Mouse (Mus musculus) midbrain, embryonic 14.5 days (tissue): ENCODE data around the gene Ube2r2. TPM values are rescaled to one million over a fixed set of nuclear protein-coding genes. Genes with fewer than 3 reads are reported as not detected.
A peak's percentile ranks its signal among the peaks of the same experiment; 100 is the strongest.

ENCODE experiments used
- ATAC-seq: fragments of 200-750 bp; cut with Nextera tagmentation; 2 replicates; pipeline ENCODE4 v1.8.0; 2017; ENCODE audit warnings: moderate number of reproducible peaks, moderate library complexity; ENCODE audit not compliant: low FRiP score, low TSS enrichment
- DNase-seq: peaks from one replicate; pipeline ENCODE4 v3.0.0-alpha.2; 2015
- H3K27ac ChIP-seq: fragments of 300-500 bp; sonication (generic); replicated peaks from 2 replicates; pipeline ENCODE4 v1.5.1; 2014; ENCODE audit warnings: mild to moderate bottlenecking, low read depth, low read length, moderate library complexity
- H3K27me3 ChIP-seq: fragments of 300-500 bp; sonication (generic); 2 replicates; pipeline ENCODE4 v1.6.1; 2014; ENCODE audit warnings: low read length, control low read depth, mixed read lengths; ENCODE audit not compliant: control insufficient read depth, insufficient read depth
- H3K36me3 ChIP-seq: fragments of 300-500 bp; sonication (generic); 2 replicates; pipeline ENCODE4 v1.6.1; 2014; ENCODE audit warnings: low read length, control low read depth; ENCODE audit not compliant: control insufficient read depth, insufficient read depth
- H3K4me1 ChIP-seq: fragments of 300-500 bp; sonication (generic); 2 replicates; pipeline ENCODE4 v1.6.1; 2014; ENCODE audit warnings: mild to moderate bottlenecking, antibody characterized with exemption, low read length, control low read depth; ENCODE audit not compliant: control insufficient read depth, insufficient read depth
- H3K4me2 ChIP-seq: fragments of 300-500 bp; sonication (generic); 2 replicates; pipeline ENCODE4 v1.6.1; 2014; ENCODE audit warnings: mild to moderate bottlenecking, low read length, moderate library complexity
- H3K4me3 ChIP-seq: fragments of 300-500 bp; sonication (generic); replicated peaks from 2 replicates; pipeline ENCODE4 v1.5.1; 2014; ENCODE audit warnings: low read depth, low read length
- H3K9ac ChIP-seq: fragments of 300-500 bp; sonication (generic); replicated peaks from 2 replicates; pipeline ENCODE4 v1.6.1; 2014; ENCODE audit warnings: mild to moderate bottlenecking, low read length, moderate library complexity
- H3K9me3 ChIP-seq: fragments of 300-500 bp; sonication (generic); 2 replicates; pipeline ENCODE4 v1.6.1; 2016; ENCODE audit warnings: low read length, control low read depth, mixed read lengths; ENCODE audit not compliant: control insufficient read depth
- WGBS: fragments of 180-500 bp; shearing (Covaris S2); extraction: QIAGEN DNeasy Blood & Tissue Kit; methylation state at CpG from one replicate; pipeline ENCODE4 v1.1.7; 2014; 5-methylcytosine and 5-hydroxymethylcytosine counted together
- polyA plus RNA-seq: library from polyadenylated mRNA; unstranded; fragments of >200 nt; fragmentation: Nextera tagmentation; extraction: Ambion mirVana; gene quantifications from 2 replicates; pipeline ENCODE4 v1.2.1, GENCODE M21; 2014

The Ube2r2 gene
- polyA plus RNA-seq, 1 experiment from 2014 or later: 80.7 TPM

DNA sequence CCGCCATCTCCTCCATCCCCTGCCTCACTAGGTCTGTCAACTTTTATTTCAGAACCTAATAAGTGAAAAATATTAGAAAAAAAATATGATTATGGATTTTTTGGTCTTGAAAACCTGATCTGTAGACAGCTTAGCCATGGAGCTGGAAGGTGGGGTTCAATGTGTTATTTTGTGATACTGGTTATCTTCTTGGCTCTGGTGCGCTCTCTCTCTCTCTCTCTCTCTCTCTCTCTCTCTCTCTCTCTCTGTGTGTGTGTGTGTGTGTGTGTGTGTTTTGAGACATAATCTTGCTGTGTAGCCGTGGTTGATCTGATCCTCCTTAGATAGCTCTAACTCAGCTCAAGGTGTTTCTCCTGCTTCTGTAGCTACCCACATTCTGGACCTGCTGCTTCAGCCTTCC is 5.7 kb upstream of the Ube2r2 start:
- no peak overlapping the region for H3K27ac ChIP-seq
- H3K4me2 ChIP-seq: no peak overlapping the region
- H3K9me3 ChIP-seq: no peaks in the 10 kb centered on the region
- no peaks in the 10 kb centered on the region for H3K27me3 ChIP-seq
- 0 out of 2 replicates have a peak, but pooled peaks cover 5% of the 10 kb centered on the region for H3K4me1 ChIP-seq
- ATAC-seq (no peak), DNase-seq (no peak)
- WGBS: 85% methylated on average over 3 of the region's 3 CpGs
- no peak overlapping the region for H3K9ac ChIP-seq
- no peak overlapping the region for H3K4me3 ChIP-seq
- H3K36me3 ChIP-seq: no peaks in the 10 kb centered on the region

DNA sequence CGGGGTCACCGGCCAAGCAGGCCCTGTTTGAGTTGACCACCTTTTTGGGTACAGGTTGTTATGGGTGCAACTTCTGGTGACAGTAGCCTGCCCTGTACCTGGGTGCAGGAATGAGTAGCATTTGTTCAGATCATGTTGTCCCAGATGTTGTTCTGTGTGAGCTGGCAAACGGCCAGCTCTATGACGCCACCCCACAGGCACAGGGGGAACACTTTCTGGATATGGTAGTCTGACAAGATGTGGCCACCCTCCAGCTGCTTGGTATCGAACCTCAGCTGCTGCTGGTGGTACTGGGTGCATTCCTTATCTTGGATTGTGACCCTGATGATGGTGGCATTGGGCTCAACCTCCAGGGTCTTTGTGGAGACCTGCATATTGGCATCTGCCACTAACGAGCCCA is 3.1 kb upstream of the Ube2r2 start:
- ATAC-seq (no peak), DNase-seq (no peak)
- no peak overlapping the region for H3K9ac ChIP-seq
- 79% methylated on average over 6 of the region's 6 CpGs for WGBS
- no peak overlapping the region for H3K27ac ChIP-seq
- H3K9me3 ChIP-seq: no peaks in the 10 kb centered on the region
- H3K27me3 ChIP-seq: no peaks in the 10 kb centered on the region
- H3K4me3 ChIP-seq: no peak overlapping the region
- no peak overlapping the region for H3K4me2 ChIP-seq
- H3K4me1 ChIP-seq: peaks cover 6% of the 10 kb centered on the region; the same call in 1 of the 2 replicates
- H3K36me3 ChIP-seq: no peaks in the 10 kb centered on the region

DNA sequence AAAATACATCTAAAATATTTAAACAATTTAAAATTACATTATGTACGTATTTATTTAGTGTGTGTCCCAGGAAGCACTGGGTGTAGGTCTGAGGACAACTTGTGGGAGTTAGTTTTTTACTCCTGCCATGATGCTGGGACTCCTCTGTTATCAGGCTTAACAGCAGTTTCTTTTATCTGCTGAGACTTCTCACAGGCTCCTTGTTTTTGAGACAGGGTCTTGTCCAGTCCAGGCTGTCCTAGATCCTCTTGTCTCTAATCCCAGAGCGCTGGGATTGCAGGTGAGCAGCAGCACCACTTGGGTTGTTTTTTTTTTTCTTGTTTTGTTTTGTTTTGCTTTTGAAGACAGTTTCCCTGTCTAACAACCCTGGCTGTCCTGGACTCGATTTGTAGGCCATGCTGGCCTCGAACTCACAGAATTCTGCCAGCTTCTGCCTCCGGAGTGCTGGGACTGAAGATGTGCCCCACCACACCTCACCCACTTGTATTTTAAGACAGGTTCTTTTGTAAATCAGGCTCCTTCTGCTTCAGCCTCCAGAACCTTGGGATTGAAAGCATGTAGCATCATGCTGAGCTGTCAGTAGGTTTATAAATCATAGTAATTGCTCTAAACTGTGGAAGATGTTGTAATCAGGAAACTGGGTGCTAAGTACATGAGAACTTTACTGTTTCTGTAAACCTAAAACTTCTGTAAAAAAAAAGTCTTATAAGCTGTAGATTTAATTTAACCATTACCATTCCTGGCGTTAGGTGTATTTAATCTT is 1.8 kb upstream of the Ube2r2 start:
- ATAC-seq (no peak), DNase-seq (no peak)
- Histone ChIP-seq H3K27me3 (no peaks in the 10 kb centered on the region), H3K36me3 (no peaks in the 10 kb centered on the region), H3K4me2 (no peak overlapping the region), H3K4me1 (peaks cover 6% of the 10 kb centered on the region), H3K27ac (no peak overlapping the region), H3K9ac (no peak overlapping the region; the same call in 1 of the 2 replicates), H3K4me3 (no peak overlapping the region), H3K9me3 (no peaks in the 10 kb centered on the region)
- 83% methylated on average over 6 of the region's 6 CpGs for WGBS

DNA sequence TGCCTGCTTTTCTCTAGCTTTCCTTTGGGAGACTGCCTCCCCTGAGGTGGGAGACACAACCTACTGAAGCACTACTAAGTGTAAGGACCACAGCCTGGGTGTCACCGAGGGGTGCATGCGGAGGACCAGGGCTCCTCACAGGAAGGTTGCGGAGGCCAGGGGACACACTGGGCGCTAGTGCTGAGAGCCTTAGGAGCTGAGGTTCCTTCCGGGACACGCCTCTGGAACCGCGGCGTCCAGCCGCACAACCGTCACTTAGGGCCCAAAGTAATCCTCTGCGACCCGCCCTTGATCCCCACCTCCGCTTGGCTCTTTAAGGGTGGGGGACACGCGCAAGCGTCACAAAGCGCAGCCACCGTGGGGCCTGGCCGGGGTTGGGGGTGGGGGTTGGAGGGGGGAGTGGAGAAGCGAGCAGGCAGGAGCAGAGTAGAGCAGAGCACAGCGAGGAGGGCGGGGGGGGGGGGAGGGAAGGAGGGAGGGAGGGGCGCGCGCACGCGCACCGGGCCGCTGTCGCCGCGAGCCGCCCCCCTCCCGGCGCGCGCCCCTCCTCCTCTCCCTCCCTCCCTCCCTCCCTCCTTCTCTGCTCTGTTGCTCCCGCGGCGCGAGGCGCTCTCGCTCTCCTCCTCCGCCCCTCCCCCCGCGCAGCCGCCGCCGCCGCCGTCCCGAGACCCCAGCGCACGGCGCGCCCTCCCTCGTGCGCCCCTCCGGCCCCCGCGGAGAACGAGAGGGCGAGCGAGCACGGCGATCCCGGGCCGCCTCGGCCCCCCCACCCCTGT is 420 bp upstream of the Ube2r2 start:
- DNase-seq (peak; percentile 95), ATAC-seq (peak; percentile 93)
- no peaks in the 10 kb centered on the region for H3K36me3 ChIP-seq
- no peaks in the 10 kb centered on the region for H3K27me3 ChIP-seq
- peak overlapping the region; percentile 93 for H3K4me3 ChIP-seq
- peak overlapping the region; percentile 99 for H3K27ac ChIP-seq
- whole genome bisulfite sequencing: 1% methylated on average over 25 of the region's 70 CpGs
- H3K4me1 ChIP-seq: peaks cover 6% of the 10 kb centered on the region
- no peaks in the 10 kb centered on the region for H3K9me3 ChIP-seq
- peak overlapping the region; percentile 100 for H3K9ac ChIP-seq
- H3K4me2 ChIP-seq: peak overlapping the region; percentile 70

DNA sequence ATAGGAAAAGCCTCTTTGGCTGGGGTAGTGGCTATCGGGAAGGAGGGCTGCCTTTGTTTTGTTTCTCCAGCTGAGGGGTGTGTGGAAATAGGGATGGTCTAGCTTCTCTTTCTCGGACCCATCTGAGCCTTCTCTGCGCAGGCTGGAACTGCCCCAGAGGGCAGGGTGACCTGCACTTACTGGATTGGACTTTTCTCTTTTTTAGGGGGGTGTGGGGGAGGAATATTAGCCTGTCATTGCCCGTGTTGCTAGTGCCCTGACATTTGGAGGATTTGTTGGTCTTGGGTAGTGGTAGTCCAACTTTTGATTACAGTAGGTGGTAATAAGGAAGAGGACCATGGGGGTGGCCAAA is 887 bp downstream of the Ube2r2 start:
- 0% methylated on average over 4 of the region's 4 CpGs for WGBS
- peaks cover 11% of the 10 kb centered on the region for H3K36me3 ChIP-seq
- H3K27ac ChIP-seq: peak overlapping the region; percentile 99
- no peaks in the 10 kb centered on the region for H3K27me3 ChIP-seq
- H3K4me2 ChIP-seq: peak overlapping the region; percentile 70
- H3K9me3 ChIP-seq: no peaks in the 10 kb centered on the region
- peak overlapping the region; percentile 93 for H3K4me3 ChIP-seq
- DNase-seq (no peak), ATAC-seq (peak; percentile 3; the same call in 1 of the 2 replicates)
- peak overlapping the region; percentile 100 for H3K9ac ChIP-seq
- peaks cover 6% of the 10 kb centered on the region for H3K4me1 ChIP-seq

DNA sequence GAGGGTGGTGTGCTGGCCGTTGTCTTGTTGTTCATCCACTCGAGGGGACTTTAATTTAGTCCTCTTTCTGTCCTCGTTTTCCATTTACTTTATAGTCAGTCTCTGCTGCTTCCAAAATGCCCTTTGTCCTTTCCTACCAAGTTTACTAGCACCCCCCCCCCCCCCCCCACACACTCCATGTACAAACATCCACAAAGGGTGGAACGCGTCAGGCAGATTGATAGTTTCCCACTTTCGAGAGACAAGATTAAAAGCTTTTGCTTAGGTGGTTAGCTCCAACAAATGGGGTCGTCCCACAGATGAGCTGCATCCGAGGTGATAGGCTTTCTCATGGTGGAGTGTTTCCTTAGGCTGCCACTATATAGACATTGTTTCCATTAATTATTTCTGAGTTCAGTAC is 1.3 kb downstream of the Ube2r2 start:
- peak; percentile 40 for DNase-seq
- peak overlapping the region; percentile 100 for H3K9ac ChIP-seq
- no peaks in the 10 kb centered on the region for H3K27me3 ChIP-seq
- peak overlapping the region; percentile 93 for H3K4me3 ChIP-seq
- peak overlapping the region; percentile 99 for H3K27ac ChIP-seq
- H3K36me3 ChIP-seq: peaks cover 11% of the 10 kb centered on the region
- peaks cover 6% of the 10 kb centered on the region for H3K4me1 ChIP-seq
- H3K4me2 ChIP-seq: peak overlapping the region; percentile 70
- no peaks in the 10 kb centered on the region for H3K9me3 ChIP-seq
- no peak for ATAC-seq
- 0% methylated on average over 8 of the region's 8 CpGs for WGBS

DNA sequence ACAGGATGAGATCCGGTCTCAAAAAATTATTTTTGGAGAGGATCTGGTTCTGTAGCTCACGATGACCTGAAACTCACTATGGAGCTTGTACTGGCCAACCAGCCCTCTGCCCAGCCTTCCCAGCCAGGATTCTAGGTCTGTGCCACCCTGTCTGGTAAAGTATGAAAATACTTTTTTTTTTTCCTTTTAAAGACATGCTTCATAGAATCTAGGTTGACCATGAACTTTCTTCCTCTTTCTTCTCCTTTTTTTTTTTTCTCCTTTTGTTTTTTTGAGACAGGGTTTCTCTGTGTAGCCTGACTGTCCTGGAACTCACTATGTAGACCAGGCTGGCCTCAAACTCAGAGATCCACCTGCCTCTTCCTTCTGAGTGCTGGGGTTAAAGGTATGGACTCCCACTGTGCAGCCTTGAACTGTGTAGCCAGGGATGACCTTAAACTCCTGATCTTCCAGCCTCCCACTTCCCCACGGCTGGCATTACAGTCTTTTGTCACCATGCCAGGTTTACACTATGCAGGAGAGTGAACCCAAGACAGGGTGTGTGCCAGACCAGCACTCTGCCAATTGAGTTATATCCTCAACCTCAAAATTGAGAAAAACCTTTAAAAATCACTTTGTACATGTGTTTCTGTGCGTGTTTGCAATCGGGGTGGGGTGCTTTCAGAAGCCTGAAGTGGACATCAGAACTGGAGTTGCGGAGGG is 4.8 kb downstream of the Ube2r2 start:
- ATAC-seq: no peak
- no peaks in the 10 kb centered on the region for H3K9me3 ChIP-seq
- WGBS: 92% methylated on average over 6 of the region's 6 CpGs
- no peak overlapping the region for H3K27ac ChIP-seq
- no peaks in the 10 kb centered on the region; the same call in none of the 2 replicates for H3K4me1 ChIP-seq
- no peak overlapping the region for H3K9ac ChIP-seq
- H3K4me3 ChIP-seq: no peak overlapping the region
- peaks cover 14% of the 10 kb centered on the region for H3K36me3 ChIP-seq
- no peaks in the 10 kb centered on the region for H3K27me3 ChIP-seq
- no peak for DNase-seq
- H3K4me2 ChIP-seq: no peak overlapping the region

DNA sequence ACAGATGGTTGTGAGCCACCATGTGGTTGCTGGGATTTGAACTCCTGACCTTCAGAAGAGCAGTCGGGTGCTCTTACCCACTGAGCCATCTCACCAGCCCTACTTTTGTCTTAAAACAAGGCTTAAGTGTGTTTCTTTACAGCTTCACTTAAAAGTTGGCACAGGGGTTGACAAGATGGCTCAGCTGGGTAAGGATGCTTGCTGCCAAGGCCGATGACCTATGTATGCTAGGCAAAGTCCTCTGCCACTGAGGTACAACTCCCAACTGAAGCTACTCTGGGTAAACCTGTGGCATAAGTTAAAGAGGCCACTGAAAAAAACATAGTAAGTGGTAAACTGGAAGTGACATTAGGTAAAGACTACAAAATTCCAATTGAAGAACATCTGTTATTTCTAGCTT is 7.1 kb downstream of the Ube2r2 start:
- WGBS: 82% methylated on average over 2 of the region's 2 CpGs
- H3K4me2 ChIP-seq: no peak overlapping the region
- no peaks in the 10 kb centered on the region for H3K27me3 ChIP-seq
- ATAC-seq (no peak), DNase-seq (no peak)
- H3K27ac ChIP-seq: no peak overlapping the region
- no peak overlapping the region for H3K9ac ChIP-seq
- H3K4me3 ChIP-seq: no peak overlapping the region
- peaks cover 14% of the 10 kb centered on the region for H3K36me3 ChIP-seq
- no peaks in the 10 kb centered on the region; the same call in 1 of the 2 replicates for H3K4me1 ChIP-seq
- no peaks in the 10 kb centered on the region for H3K9me3 ChIP-seq
